Mouse (Mus musculus) left cerebral cortex, postnatal 36 days (tissue): ENCODE measurements around the gene Klra3. TPM values are rescaled to one million over a fixed set of nuclear protein-coding genes. Genes with fewer than 3 reads are reported as not detected.
"Not testable (repeated sequence)": the region's sequence is repeated elsewhere in the genome, so short reads cannot be mapped to it uniquely, and the experiment has no call there.

ENCODE experiments used
- DNase-seq, 2 experiments: peaks; one replicate each; pipeline ENCODE4 v3.0.0; 2021 to 2022; ENCODE audit warnings: low spot score in 2 of 2, mixed read lengths in 1 of 2
- intact Hi-C: fragments of 180-260 bp; cut with DNase I; formaldehyde crosslinking; loops from one replicate; pipeline ENCODE4 v1.15.1; 2025
- total RNA-seq, 2 experiments: library from RNA; stranded (reverse); gene quantifications; 2 replicates each; pipeline ENCODE4 v1.2.3; 2021

The Klra3 gene
- total RNA-seq: not detected

DNA sequence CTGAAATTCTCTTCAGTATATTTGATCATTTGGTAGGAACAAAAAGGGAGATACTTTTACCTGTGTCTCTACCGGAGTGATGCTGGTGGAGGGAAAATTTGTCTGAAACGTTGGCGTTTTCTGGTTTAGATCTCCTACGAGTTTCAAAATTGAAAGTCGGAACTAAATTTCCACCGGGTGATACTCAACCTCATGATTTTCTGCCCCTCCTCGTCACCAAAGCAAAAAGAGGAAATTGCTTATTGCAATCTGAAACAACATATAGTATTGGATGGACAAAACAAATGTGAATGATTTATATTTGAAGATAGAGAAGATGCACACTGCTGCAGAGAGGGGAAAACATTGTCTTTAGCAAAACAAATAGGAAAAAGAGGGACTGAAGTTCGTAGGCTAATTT is at the start of gene Klra3:
Gene Klra3, minus strand, starts transcription at position 164 of the 400 bp plus-strand sequence.
- no peak for DNase-seq
- intact Hi-C loops: no loop called here

DNA sequence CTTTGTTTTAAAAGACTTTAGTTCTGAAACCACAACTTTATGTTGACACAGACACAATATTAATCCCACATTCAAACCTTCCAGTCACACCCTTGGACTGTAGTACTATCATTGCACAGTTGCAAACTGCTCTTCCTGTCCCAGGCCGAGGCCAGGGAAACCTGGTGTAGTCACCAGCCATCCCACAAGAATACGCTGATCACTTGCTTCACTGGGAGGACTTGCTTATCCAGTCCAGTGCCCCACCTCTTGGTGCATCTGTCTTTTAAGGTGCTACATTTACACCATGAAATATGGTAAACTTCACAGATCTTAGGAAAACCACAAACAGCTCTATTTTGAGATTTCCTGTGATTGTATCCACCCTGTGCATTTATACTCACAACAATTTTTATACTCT is 49.4 kb upstream of the Klra3 start, which contains the start of gene Klra1:
Gene Klra1, minus strand, starts transcription at position 125 of the 400 bp plus-strand sequence.
- no peak for DNase-seq
- intact Hi-C loops: no loop called here

DNA sequence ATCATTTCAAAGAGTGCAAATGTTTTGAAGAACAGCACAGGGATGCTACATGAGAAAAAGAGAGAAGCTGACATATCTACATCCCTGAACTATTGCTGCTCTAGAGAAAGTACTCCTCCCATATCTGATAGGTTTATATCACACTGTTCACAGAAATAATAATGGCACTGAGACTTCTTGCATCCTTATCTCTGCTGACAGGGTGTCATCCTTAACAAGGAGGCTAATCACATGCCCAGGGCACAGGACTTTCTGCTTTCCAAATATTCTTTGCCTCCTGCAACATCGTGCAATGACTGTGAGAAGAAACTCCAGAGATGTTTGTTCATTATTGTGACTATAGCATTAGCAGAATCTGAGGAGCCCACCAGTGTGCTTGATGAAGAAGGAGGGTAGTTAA is 48.4 kb upstream of the Klra3 start:
- intact Hi-C loops: no loop called here
- DNase-seq: no peak

DNA sequence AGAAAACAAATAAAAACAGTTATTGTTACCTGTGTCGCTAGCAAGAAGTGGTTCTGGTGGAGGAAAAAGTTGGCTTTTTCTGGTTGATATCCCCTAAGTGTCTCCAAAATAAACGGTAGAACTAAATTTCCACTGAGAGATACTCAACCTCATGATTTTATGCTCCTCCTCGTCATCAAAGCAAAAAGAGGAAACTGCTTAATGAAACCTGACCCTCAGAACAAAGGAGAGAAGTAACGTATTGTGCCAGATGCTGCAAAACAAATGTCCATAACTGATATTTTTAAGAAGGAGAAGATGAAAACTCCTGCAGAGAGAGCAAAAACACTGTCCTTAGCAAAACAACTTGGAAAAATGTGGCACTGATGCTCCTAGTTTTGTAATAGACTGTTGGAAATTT is 45.0 kb upstream of the Klra3 start:
- intact Hi-C loops: no loop called here
- DNase-seq: no peak

DNA sequence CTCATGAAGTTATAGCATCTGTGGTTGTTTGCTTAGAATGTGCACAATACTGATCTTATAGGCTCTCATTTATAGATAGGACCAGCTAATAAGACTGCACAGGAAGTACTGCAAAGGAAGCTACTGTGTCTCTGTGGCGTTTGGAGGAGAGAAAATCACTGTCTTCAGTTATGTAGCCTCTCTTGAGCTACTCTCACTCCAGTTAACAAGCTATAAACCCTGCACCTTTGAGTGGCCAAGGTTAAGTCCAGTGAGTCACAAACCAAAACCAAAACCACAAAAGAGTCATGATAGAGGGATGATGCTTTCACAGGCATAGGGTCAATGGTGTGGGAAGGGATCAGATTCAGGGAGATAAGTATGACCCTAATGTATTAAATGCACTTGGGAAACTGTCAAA is 8.0 kb upstream of the Klra3 start:
- DNase-seq, intact Hi-C loops: not testable (repeated sequence)

DNA sequence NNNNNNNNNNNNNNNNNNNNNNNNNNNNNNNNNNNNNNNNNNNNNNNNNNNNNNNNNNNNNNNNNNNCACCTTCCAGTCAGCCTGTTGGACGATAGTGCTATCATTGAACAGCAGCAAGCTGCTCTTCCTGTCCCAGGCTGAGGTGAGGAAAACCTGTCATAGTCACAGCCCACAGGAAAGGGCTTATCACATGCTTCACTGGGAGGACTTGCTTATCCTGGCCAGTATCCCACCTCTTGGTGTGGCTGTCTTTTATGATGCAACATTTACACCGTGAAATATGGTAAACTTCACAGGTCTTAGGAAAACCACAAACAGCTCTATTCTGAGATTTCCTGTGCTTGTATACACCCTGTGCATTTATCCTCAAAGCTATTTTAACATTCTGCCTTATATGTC is 4.6 kb upstream of the Klra3 start:
- DNase-seq, intact Hi-C loops: not testable (repeated sequence)

DNA sequence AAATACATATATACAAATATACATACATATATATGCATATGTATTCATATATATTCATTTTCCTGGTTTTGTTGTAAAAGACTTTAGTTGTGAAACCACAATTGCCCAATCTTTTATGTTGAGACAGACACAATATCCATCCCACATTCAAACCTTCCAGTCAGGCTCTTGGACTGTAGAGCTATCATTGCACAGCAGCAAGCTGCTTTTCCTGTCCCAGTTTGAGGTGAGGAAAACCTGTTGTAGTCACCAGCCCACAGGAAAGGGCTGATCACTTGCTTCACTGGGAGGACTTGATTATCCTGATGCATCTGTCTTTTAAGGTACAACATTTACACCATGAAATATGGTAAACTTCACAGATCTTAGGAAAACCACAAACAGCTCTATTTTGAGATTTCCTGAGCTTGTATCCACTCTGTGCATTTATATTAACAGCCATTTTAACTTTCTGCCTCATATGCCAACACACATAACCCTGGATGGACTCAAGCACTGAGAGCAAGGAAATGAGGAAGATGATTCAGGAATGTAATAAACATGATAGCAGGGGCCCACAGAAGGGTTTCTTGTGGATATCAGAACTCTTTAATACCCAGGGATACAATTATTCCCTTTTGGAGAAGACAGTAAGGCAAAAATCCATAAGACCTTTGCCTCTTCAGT is 49.3 kb downstream of the Klra3 start:
- no peak for DNase-seq

DNA sequence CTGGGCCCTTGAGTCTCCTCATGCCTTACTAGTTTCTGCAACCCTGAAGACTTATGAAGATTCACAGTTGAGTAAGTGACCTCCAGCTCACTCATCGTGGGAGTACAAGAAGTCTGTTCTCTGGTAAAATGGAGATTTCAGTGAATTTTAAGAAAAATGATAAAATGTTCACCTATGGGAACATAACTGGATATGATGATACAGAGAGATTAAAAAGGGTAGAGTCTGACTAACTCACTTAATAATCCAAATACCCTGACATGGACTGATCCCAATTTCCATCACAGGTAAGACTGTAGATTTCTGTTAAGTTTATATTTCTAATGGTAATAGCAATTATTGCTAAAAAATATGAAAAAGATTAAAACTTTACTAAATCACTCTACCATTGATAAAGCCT is 55.5 kb downstream of the Klra3 start, which contains the start of gene Klra10:
Gene Klra10, minus strand, starts transcription at position 101 of the 400 bp plus-strand sequence.
- DNase-seq, intact Hi-C loops: not testable (repeated sequence)

More for the DNA sequence above, 49.3 kb downstream of the Klra3 start:
- intact Hi-C loops: no loop called here

Other genes starting within 250 kb of the Klra3 start
- gene Klra8, start 207.7 kb downstream of the Klra3 start, total RNA-seq: not detected
- not detected for gene Klra9, start 144.5 kb downstream of the Klra3 start, total RNA-seq
- not detected for gene Klra7, start 104.3 kb downstream of the Klra3 start, total RNA-seq
- not detected for gene Klra10, start 55.6 kb downstream of the Klra3 start, total RNA-seq
- gene Klra1, start 49.3 kb upstream of the Klra3 start, total RNA-seq: not detected